Mouse (Mus musculus): ENCODE measurements around the gene Gm10577. TPM values are rescaled to one million over a fixed set of nuclear protein-coding genes. Genes with fewer than 3 reads are reported as not detected.
A peak's percentile ranks its signal among the peaks of the same experiment; 100 is the strongest.

The Gm10577 gene
- total RNA-seq, 1 experiment from 2014 or later: not detected

GRCm38 (mm10) chr4:100994442-100995255, 25.8 kb downstream of the Gm10577 start:
- DNase-seq: no peak

- no peak for DNase-seq
These were observed 28.4 kb downstream of the Gm10577 start for GRCm38 (mm10) chr4:100992086-100992485.

DNA sequence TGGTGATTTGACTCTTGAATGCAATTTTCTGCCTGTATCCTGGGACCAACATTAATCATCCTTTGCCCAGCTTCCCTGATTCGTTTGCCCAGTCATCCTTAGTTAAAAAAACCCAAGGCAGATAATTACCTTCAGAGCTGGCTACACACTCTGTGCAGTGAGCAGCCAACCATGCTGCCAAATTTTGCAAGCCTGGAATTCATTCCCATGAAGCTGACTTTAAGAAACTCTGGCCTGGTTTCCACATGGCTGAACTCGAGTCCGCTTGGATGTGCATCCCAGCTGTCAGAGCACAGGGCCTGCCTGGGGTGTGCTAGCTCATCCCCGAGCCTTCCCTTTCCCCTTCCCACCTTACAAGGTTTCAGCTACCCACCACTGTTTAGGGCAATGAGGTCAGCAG, 29.5 kb downstream of the Gm10577 start:
- peak; percentile 34 for DNase-seq

DNA sequence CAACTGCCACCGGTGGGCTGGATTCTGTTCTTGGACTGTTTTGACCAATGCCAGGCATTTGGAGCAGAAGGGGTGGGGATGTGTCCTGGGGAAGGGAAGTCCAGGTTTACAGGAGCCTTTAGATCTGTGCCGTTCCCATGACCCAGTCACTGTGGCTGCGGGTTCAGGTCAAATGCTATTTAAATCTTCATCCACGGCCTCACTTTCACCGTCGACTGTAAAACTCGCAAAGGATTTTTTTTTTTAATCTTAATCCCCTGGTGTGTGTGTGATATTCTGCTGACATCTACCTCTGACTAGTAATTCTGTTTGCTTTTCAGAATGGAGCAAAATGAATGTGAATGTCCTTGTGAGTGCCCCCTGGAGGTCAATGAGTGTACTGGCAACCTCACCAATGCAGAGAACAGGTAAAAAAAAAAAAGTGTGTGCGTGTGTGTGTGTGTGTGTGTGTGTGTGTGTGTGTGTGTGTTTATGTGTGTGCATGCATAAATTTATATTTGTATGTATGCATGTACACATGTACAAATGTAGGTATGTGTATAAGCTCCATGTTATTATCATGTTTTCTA, 32.2 kb downstream of the Gm10577 start:
- DNase-seq: peak; percentile 44

- DNase-seq: no peak
These were observed 33.3 kb downstream of the Gm10577 start for GRCm38 (mm10) chr4:100987187-100987586.

- DNase-seq: no peak
These were observed 43.0 kb downstream of the Gm10577 start for GRCm38 (mm10) chr4:100977522-100977921.

GRCm38 (mm10) chr4:100974455-100975035, 46.0 kb downstream of the Gm10577 start:
- no peak for DNase-seq

DNA sequence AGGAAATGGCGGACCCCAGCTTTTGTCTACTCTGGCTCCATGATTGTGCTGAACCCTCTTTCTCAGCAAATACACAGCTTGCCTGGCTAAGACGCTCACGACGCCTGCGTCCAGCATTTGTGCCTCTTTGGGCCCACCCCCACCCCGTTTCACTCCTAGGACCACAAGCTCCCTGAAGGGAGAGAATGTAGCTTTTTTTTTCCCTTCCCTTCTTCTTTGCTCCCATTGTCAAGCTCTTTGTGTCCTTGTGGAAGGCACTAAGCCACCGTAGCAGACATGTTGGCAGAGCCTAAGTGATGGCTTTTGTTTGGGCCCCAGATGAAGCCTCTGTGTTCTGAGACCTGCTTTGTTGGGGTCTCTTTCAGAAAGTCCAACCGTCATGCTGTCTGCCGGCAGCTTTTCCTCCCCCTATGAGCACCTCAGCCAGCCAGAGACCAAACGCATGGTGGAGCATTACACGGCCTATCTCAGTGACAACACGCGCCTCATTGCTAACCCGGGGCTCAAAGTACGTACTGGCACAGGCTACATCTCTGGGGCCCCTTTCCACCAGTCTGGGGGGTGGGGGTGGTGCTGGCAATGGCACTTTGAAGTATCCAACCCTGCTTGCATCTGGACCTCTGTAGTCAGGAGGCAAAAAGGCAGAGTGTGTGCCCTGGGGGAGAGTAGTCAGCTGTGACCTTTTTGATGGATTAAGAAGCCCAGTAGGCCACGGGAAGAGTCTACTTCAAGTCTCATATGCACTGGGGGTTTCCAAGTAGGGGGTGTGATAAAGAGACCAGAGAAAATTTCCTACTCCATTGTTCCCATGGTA, 46.6 kb downstream of the Gm10577 start:
- no peak for DNase-seq

Other genes with a start within 250 kb of the Gm10577 start
- gene Cachd1, start 244.0 kb downstream of the Gm10577 start, total RNA-seq (2021): 8.4 and 12.9 TPM in 2 replicates
- 3.5 and 3.9 TPM in 2 replicates for gene Raver2, start 48.3 kb upstream of the Gm10577 start, total RNA-seq (2021)
- gene Jak1, start 244.6 kb upstream of the Gm10577 start, total RNA-seq (2021): 116 and 125 TPM in 2 replicates

All from adrenal gland, postnatal 14 days (tissue).